Mouse (Mus musculus): ENCODE data around the gene Ccdc116. TPM values are rescaled to one million over a fixed set of nuclear protein-coding genes. Genes with fewer than 3 reads are reported as not detected.

Ccdc116 gene
- polyA plus RNA-seq, 1 experiment from 2014 or later: 0.80 TPM

- Histone ChIP-seq H3K4me3 (no peak overlapping the region), H3K4me1 (peaks cover 19% of the 10 kb centered on the region), H3K9ac (no peak overlapping the region), H3K9me3 (replicated peaks) (no peaks in the 10 kb centered on the region), H3K27me3 (replicated peaks) (no peaks in the 10 kb centered on the region), H3K4me2 (no peak overlapping the region), H3K27ac (no peak overlapping the region), H3K36me3 (peaks cover 59% of the 10 kb centered on the region)
- ATAC-seq: no peak
- 82% methylated on average over 4 of the region's 4 CpGs for WGBS (ENCODE audit: insufficient replicate concordance)
Observed at GRCm38 (mm10) chr16:17151874-17152273, 4.8 kb upstream of the Ccdc116 start.

GRCm38 (mm10) chr16:17150520-17151258 lies 3.7 kb upstream of the Ccdc116 start:
- Histone ChIP-seq H3K4me3 (no peak overlapping the region), H3K4me2 (no peak overlapping the region), H3K4me1 (peaks cover 22% of the 10 kb centered on the region), H3K9me3 (replicated peaks) (no peaks in the 10 kb centered on the region), H3K27me3 (replicated peaks) (no peaks in the 10 kb centered on the region), H3K27ac (no peak overlapping the region), H3K36me3 (peaks cover 47% of the 10 kb centered on the region), H3K9ac (no peak overlapping the region)
- ATAC-seq: no peak
- 71% methylated on average over 7 of the region's 7 CpGs for WGBS (ENCODE audit: insufficient replicate concordance)

GRCm38 (mm10) chr16:17148084-17148483 lies 1.1 kb upstream of the Ccdc116 start:
- Histone ChIP-seq H3K9ac (peak overlapping the region; percentile 71), H3K9me3 (replicated peaks) (no peaks in the 10 kb centered on the region), H3K4me1 (peaks cover 22% of the 10 kb centered on the region), H3K27me3 (replicated peaks) (no peaks in the 10 kb centered on the region), H3K36me3 (peaks cover 24% of the 10 kb centered on the region), H3K4me2 (peak overlapping the region; percentile 99), H3K4me3 (peak overlapping the region; percentile 69), H3K27ac (peak overlapping the region; percentile 41; the same call in 1 of the 2 replicates)
- 4% methylated on average over 16 of the region's 16 CpGs for WGBS (ENCODE audit: insufficient replicate concordance)
- peak; percentile 51 for ATAC-seq

- Histone ChIP-seq H3K27ac (peak overlapping the region; percentile 49; the same call in 1 of the 2 replicates), H3K4me1 (peaks cover 22% of the 10 kb centered on the region), H3K27me3 (replicated peaks) (no peaks in the 10 kb centered on the region), H3K9me3 (replicated peaks) (no peaks in the 10 kb centered on the region), H3K9ac (peak overlapping the region; percentile 71), H3K36me3 (peaks cover 18% of the 10 kb centered on the region), H3K4me3 (peak overlapping the region; percentile 69), H3K4me2 (peak overlapping the region; percentile 99)
- ATAC-seq: peak; percentile 23
- 2% methylated on average over 41 of the region's 41 CpGs for WGBS (ENCODE audit: insufficient replicate concordance)
Observed at GRCm38 (mm10) chr16:17147391-17147929, 431 bp upstream of the Ccdc116 start.

- Histone ChIP-seq H3K9ac (no peak within 1 kb of the TSS), H3K9me3 (replicated peaks) (no peaks in the 10 kb centered on the region), H3K4me1 (peaks cover 27% of the 10 kb centered on the region), H3K4me2 (no peak within 1 kb of the TSS), H3K4me3 (no peak within 1 kb of the TSS), H3K36me3 (no peaks in the 10 kb centered on the region), H3K27me3 (replicated peaks) (peaks cover 4% of the 10 kb centered on the region; the same call in 1 of the 2 replicates), H3K27ac (no peak within 1 kb of the TSS)
- peak; percentile 36; the same call in 1 of the 2 replicates for ATAC-seq
- WGBS (ENCODE audit: insufficient replicate concordance): 25% methylated on average over 7 of the region's 7 CpGs
Observed at GRCm38 (mm10) chr16:17144339-17144738, 2.7 kb downstream of the Ccdc116 start, which contains the start of gene Ydjc. Gene Ydjc (plus strand): TSS chr16:17144621.

GRCm38 (mm10) chr16:17137355-17137754 lies 9.7 kb downstream of the Ccdc116 start:
- Histone ChIP-seq H3K9me3 (replicated peaks) (no peaks in the 10 kb centered on the region), H3K36me3 (no peaks in the 10 kb centered on the region), H3K27ac (no peak overlapping the region), H3K4me2 (no peak overlapping the region), H3K4me3 (no peak overlapping the region), H3K4me1 (peaks cover 11% of the 10 kb centered on the region), H3K27me3 (replicated peaks) (peaks cover 11% of the 10 kb centered on the region), H3K9ac (no peak overlapping the region)
- no peak for ATAC-seq
- 75% methylated on average over 15 of the region's 15 CpGs for WGBS (ENCODE audit: insufficient replicate concordance)

GRCm38 (mm10) chr16:17132906-17133200 lies 14.2 kb downstream of the Ccdc116 start:
- Histone ChIP-seq H3K27ac (peak overlapping the region; percentile 72; the same call in 1 of the 2 replicates), H3K4me1 (peaks cover 20% of the 10 kb centered on the region), H3K27me3 (replicated peaks) (peaks cover 7% of the 10 kb centered on the region; the same call in 1 of the 2 replicates), H3K36me3 (peaks cover 6% of the 10 kb centered on the region; the same call in 1 of the 2 replicates), H3K4me2 (peak overlapping the region; percentile 99), H3K4me3 (peak overlapping the region; percentile 70), H3K9ac (peak overlapping the region; percentile 72), H3K9me3 (replicated peaks) (no peaks in the 10 kb centered on the region)
- WGBS (ENCODE audit: insufficient replicate concordance): 64% methylated on average over 7 of the region's 7 CpGs
- no peak for ATAC-seq

GRCm38 (mm10) chr16:17132089-17132905 lies 14.7 kb downstream of the Ccdc116 start, which contains the start of gene Sdf2l1:
Gene Sdf2l1 (minus strand): TSS chr16:17132383.
- Histone ChIP-seq H3K27ac (peak within 1 kb of the TSS; percentile 72), H3K4me1 (peaks cover 20% of the 10 kb centered on the region), H3K9ac (peak within 1 kb of the TSS; percentile 78), H3K4me3 (peak within 1 kb of the TSS; percentile 70), H3K9me3 (replicated peaks) (no peaks in the 10 kb centered on the region), H3K36me3 (peaks cover 6% of the 10 kb centered on the region; the same call in 1 of the 2 replicates), H3K4me2 (peak within 1 kb of the TSS; percentile 99), H3K27me3 (replicated peaks) (peaks cover 7% of the 10 kb centered on the region; the same call in 1 of the 2 replicates)
- ATAC-seq: peak; percentile 97
- under 1% methylated on average over 47 of the region's 47 CpGs for WGBS (ENCODE audit: insufficient replicate concordance)

- Histone ChIP-seq H3K4me2 (peak overlapping the region; percentile 99), H3K9me3 (replicated peaks) (no peaks in the 10 kb centered on the region), H3K9ac (peak overlapping the region; percentile 78), H3K27me3 (replicated peaks) (peaks cover 7% of the 10 kb centered on the region; the same call in 1 of the 2 replicates), H3K4me3 (peak overlapping the region; percentile 70), H3K4me1 (peaks cover 20% of the 10 kb centered on the region), H3K27ac (peak overlapping the region; percentile 59), H3K36me3 (peaks cover 6% of the 10 kb centered on the region; the same call in 1 of the 2 replicates)
- no peak for ATAC-seq
- WGBS (ENCODE audit: insufficient replicate concordance): 3% methylated on average over 43 of the region's 43 CpGs
Observed at GRCm38 (mm10) chr16:17131191-17132088, 15.6 kb downstream of the Ccdc116 start.

- 79% methylated on average over 1 of the region's 1 CpGs for WGBS (ENCODE audit: insufficient replicate concordance)
- H3K36me3 ChIP-seq: peaks cover 17% of the 10 kb centered on the region
Observed at GRCm38 (mm10) chr16:17127292-17127691, 19.7 kb downstream of the Ccdc116 start.

More at GRCm38 (mm10) chr16:17127292-17127691, 19.7 kb downstream of the Ccdc116 start:
- Histone ChIP-seq H3K4me2 (no peak overlapping the region), H3K4me3 (no peak overlapping the region), H3K9ac (no peak overlapping the region), H3K27ac (no peak overlapping the region), H3K27me3 (replicated peaks) (no peaks in the 10 kb centered on the region), H3K4me1 (peaks cover 39% of the 10 kb centered on the region), H3K9me3 (replicated peaks) (no peaks in the 10 kb centered on the region)
- no peak for ATAC-seq

Data from liver, embryonic 12.5 days (tissue).